Mouse (Mus musculus) kidney, adult 11 months (tissue): Measurements from ENCODE around the gene Fndc3b.

Experiments used
- DNase-seq: peaks from one replicate; pipeline ENCODE4 v3.0.0; 2022

Fndc3b gene

DNA sequence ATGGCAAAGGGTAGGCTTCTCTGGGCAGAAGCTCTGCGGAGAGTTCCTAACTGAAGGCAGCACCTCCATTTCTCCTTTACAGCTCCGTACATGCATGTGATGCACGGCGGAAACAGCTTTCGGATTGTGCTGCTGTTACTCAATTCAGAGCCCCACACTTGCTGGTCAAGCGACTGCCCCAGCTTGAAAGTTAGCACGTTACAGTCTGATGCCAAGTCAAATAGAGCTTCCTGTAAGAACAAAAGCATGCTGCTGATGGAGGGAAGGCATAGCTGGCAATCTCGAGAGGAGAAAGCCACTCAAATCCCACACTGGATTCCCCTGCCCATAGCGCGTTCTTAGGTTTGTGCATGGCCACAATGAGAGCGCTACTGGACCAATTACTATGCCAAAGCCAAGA lies 122.5 kb downstream of the Fndc3b start:
- DNase-seq = no peak

- DNase-seq = peak; percentile 46
Observed at GRCm38 (mm10) chr3:27584607-27585605, 126.2 kb downstream of the Fndc3b start.

- DNase-seq = no peak
Observed at GRCm38 (mm10) chr3:27581931-27582840, 128.9 kb downstream of the Fndc3b start.

- DNase-seq = no peak
Observed at GRCm38 (mm10) chr3:27580956-27581355, 130.2 kb downstream of the Fndc3b start.

GRCm38 (mm10) chr3:27579894-27580613 lies 131.1 kb downstream of the Fndc3b start:
- no peak for DNase-seq

- DNase-seq = no peak
Observed at GRCm38 (mm10) chr3:27579229-27579628, 131.9 kb downstream of the Fndc3b start.

DNA sequence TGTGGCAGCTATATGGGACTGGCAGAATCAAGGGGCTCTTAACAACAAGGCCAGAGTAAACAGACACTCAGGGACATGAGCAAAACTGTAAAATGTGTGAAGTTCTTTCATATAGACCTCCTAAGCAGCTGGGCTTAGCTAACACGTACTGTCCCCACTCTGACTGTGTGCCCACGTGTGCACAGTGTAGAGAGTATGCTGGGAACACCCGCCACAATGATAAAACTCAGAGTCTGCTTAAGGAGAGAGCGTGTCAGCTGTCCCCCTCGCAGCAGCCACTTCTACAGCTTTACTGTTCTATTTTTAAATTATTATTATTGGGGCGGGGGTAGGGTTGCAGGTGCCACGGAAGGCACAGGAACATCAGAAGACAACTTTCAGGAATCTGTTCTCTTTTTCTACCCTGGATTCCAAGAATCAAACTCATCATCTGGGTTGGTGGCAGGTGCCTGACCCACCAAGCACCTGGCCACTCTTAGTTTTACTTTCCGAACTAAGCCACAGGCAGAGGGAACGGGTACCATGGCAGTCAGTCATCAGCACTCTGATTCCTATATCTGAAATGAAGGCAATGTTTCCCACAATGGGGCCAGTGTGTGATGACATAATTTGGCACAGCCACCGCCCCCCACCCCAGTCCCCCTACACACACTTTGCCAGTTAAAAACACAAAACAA lies 133.6 kb downstream of the Fndc3b start:
- DNase-seq = no peak

DNA sequence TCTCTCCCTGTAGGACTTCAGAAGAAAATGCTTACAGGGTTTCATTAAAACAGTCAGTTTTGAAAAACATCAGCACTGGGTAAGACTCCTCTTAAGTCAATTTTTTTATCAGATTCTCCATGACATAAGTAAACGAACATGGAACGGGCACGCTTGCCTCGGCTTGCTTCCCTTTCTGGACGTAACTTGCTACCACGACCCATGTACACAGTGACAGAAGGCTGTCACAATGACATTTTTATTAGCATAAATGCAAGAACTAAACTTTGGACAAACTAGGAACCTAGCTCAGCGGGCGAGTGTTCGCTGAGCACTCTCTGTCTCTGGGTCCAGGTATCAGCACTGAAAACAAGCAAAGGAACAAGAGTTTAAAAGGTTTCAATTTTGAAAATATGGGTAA lies 136.9 kb downstream of the Fndc3b start:
- DNase-seq = no peak

GRCm38 (mm10) chr3:27573458-27573857 lies 137.6 kb downstream of the Fndc3b start:
- DNase-seq = no peak

DNA sequence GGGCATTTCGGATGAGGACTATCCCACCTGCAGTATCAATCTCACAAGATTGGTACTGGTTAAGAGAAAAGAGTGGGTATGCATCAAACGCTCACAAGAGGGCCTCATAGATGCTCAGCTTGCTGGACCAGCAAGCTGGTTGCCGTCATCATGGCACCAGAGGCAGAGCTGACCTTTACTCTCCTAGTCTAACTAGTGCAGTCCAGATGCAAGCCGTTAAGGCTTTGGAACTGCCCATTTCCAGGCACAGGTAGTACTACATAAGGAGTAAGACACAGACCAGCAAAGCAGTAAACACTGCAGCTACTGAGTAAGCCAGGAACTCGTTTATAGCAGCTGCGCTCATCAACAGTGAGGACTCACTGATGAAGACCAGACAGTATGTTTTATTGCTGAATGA lies 138.8 kb downstream of the Fndc3b start:
- DNase-seq = peak; percentile 78

DNA sequence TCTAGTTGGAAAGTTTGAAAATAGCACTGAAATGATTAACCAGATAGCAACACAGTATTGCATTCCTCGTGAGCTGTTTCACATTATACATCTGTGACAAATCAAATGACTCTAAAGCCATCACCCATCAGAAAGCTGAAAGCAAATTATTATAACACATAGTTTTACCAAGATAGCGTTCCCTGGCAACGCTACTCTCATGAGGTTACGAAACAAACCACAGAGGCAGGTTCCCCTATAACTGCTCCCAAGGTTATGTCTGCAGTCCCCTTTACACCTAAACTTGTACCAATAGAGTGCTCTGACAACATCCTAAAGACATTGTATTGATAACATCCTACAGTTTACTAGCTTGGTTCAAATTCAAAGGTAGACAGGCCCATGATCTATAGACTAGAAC lies 145.8 kb downstream of the Fndc3b start:
- DNase-seq = no peak

- DNase-seq = no peak
Observed at GRCm38 (mm10) chr3:27563047-27563624, 148.0 kb downstream of the Fndc3b start.

DNA sequence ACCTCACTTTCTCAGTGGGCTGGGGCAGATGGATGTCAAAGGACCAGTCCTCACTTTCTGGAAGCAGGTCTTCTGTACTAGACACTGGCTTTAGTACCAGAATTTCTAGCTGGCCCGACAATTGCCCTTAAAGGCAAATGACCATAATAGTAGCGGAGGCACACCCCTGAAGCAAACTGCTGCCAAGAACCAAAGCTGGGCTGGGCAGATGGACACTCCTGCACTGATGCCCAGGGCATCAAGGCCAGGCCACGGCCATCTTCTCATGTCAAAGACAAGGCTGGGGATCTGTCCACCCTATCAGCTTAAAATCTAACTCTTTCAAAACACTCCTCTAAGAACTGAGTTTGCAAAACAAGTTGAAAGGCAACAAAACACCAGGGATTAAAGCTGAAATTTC lies 148.6 kb downstream of the Fndc3b start:
- DNase-seq = no peak

DNA sequence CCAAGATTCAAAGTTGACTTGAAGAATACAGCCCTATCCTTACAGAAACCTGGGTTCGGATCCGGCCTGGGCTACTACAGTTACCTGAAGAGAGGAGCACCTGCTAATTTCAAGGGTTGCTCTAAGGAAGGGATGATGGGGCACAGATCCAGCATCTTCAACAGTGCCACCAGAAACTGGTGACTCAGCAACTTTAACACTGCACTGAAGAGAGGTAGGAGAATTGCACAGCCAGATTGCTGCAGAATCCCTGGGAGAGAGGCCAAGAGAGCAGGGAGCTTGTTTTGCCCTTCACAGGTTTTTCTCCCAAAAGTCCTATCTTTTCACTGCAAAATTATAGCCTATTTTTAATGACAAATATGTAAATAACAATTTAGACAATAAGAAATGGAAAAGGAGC lies 149.2 kb downstream of the Fndc3b start:
- DNase-seq = no peak

- no peak for DNase-seq
Observed at GRCm38 (mm10) chr3:27559316-27559715, 151.8 kb downstream of the Fndc3b start.

- peak; percentile 44 for DNase-seq
Observed at GRCm38 (mm10) chr3:27557100-27558004, 153.8 kb downstream of the Fndc3b start.

- DNase-seq = no peak
Observed at GRCm38 (mm10) chr3:27555401-27555940, 155.6 kb downstream of the Fndc3b start.

DNA sequence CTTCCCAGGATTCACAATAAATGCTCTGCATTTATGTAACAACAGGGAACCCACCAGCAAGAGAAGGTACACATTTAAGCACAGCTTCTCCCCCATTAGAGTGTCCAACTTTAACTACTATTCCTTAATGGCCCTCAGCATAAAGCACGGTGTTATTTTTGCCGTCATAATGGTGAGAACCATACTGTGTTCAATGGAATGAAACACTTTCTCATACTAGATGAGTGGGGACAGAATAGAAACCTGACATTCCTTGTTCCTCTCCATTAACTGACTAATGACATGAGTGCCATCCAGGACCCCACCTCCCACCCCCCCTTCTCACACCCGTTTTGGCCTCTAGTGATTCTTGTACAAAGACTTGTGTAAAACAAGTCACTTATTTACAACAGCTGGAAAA lies 156.8 kb downstream of the Fndc3b start:
- no peak for DNase-seq

GRCm38 (mm10) chr3:27553781-27554180 lies 157.3 kb downstream of the Fndc3b start:
- peak; percentile 48 for DNase-seq

GRCm38 (mm10) chr3:27551005-27551404 lies 160.1 kb downstream of the Fndc3b start:
- no peak for DNase-seq
